Mouse (Mus musculus) kidney, embryonic 14.5 days (tissue): ENCODE measurements around the gene Gm10985. TPM values are rescaled to one million over a fixed set of nuclear protein-coding genes. Genes with fewer than 3 reads are reported as not detected.

ENCODE experiments used
- ATAC-seq: fragments of 200-750 bp; cut with Nextera tagmentation; 2 replicates; pipeline ENCODE4 v1.8.0; 2017; ENCODE audit warnings: moderate number of reproducible peaks, mild to moderate bottlenecking, moderate TSS enrichment, moderate library complexity; ENCODE audit not compliant: low FRiP score, low TSS enrichment
- H3K27ac ChIP-seq: fragments of 300-500 bp; sonication (generic); 2 replicates; pipeline ENCODE4 v1.5.1; 2014; ENCODE audit warnings: low read depth, mild to moderate bottlenecking, low read length, moderate library complexity, mixed read lengths
- H3K27me3 ChIP-seq: fragments of 300-500 bp; sonication (generic); 2 replicates; pipeline ENCODE4 v1.6.1; 2014; ENCODE audit warnings: mild to moderate bottlenecking, low read length; ENCODE audit not compliant: control insufficient read depth, insufficient read depth
- H3K36me3 ChIP-seq: fragments of 300-500 bp; sonication (generic); 2 replicates; pipeline ENCODE4 v1.6.1; 2014; ENCODE audit warnings: low read length, mixed read lengths; ENCODE audit not compliant: control insufficient read depth, insufficient read depth
- H3K4me1 ChIP-seq: fragments of 300-500 bp; sonication (generic); 2 replicates; pipeline ENCODE4 v1.6.1; 2014; ENCODE audit warnings: low read length, mixed read lengths; ENCODE audit not compliant: control insufficient read depth, insufficient read depth
- H3K4me2 ChIP-seq: fragments of 300-500 bp; sonication (generic); replicated peaks from 2 replicates; pipeline ENCODE4 v1.6.1; 2014; ENCODE audit warnings: low read depth, mild to moderate bottlenecking, low read length
- H3K4me3 ChIP-seq: fragments of 300-500 bp; sonication (generic); 2 replicates; pipeline ENCODE4 v1.5.1; 2014; ENCODE audit warnings: mild to moderate bottlenecking, low read length
- H3K9ac ChIP-seq: fragments of 300-500 bp; sonication (generic); 2 replicates; pipeline ENCODE4 v1.6.1; 2014; ENCODE audit warnings: low read depth, mild to moderate bottlenecking, low read length, moderate library complexity
- H3K9me3 ChIP-seq: fragments of 300-500 bp; sonication (generic); 2 replicates; pipeline ENCODE4 v1.6.1; 2016; ENCODE audit warnings: low read length; ENCODE audit not compliant: control insufficient read depth
- WGBS: fragments of 180-500 bp; shearing (Covaris S2); extraction: QIAGEN DNeasy Blood & Tissue Kit; methylation state at CpG from one replicate; pipeline ENCODE4 v1.1.7; 2014; 5-methylcytosine and 5-hydroxymethylcytosine counted together
- polyA plus RNA-seq: library from polyadenylated mRNA; unstranded; fragments of >200 nt; fragmentation: Nextera tagmentation; extraction: Ambion mirVana; gene quantifications from 2 replicates; pipeline ENCODE4 v1.2.1, GENCODE M21; 2014

Gene Gm10985
- not detected in 2 replicates for polyA plus RNA-seq

DNA sequence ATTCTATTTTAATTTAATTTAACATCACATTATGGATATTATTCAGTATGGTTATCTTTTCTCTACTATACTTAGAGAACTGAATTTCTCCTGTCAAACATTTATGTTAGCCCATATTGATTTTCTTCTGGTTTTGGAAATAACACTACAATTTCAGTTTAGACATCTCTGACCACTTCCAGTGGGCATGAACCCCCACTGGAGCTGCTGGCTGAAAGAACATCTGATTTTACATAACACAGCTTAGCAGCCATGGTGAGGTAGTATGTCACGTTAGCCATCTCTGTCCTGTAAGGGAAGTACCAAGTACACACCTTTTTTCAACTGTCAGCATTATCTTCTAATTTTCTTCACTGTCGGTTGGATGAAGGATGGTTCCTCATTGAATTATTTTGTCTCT, at the start of gene Gm10985:
Gene Gm10985 (plus strand): TSS at position 301 of the 400 bp plus-strand sequence.
- Histone ChIP-seq H3K9me3 (no peaks in the 10 kb centered on the region), H3K27ac (no peak within 1 kb of the TSS), H3K27me3 (no peaks in the 10 kb centered on the region), H3K4me1 (no peaks in the 10 kb centered on the region), H3K36me3 (no peaks in the 10 kb centered on the region), H3K4me2 (no peak within 1 kb of the TSS), H3K4me3 (no peak within 1 kb of the TSS), H3K9ac (no peak within 1 kb of the TSS)
- no peak for ATAC-seq
- WGBS = 87% methylated on average over 2 of the region's 2 CpGs

DNA sequence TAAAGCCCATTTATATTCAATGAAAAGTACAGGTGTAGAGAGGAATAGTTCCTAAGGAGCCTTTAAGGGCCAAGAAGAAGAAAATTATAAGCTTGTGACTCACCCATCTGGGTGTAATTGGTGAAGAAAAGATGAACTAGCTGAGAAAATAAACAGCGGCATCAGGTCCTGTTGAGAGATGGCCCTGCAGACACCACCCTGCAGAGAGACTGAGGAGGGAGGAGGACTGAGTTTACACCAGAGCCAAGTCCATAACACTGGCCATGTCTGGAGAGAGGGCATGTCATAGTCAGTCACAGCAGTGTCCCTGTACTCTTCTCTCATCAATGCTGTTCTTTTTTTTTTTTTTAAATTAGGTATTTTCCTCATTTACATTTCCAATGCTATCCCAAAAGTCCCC, 48.0 kb upstream of the Gm10985 start:
- Histone ChIP-seq H3K36me3 (no peaks in the 10 kb centered on the region), H3K4me3 (no peak overlapping the region), H3K9me3 (no peaks in the 10 kb centered on the region), H3K9ac (no peak overlapping the region), H3K4me1 (no peaks in the 10 kb centered on the region), H3K27ac (no peak overlapping the region), H3K4me2 (no peak overlapping the region), H3K27me3 (no peaks in the 10 kb centered on the region)
- no peak for ATAC-seq
- 88% methylated on average over 1 of the region's 1 CpGs for WGBS

DNA sequence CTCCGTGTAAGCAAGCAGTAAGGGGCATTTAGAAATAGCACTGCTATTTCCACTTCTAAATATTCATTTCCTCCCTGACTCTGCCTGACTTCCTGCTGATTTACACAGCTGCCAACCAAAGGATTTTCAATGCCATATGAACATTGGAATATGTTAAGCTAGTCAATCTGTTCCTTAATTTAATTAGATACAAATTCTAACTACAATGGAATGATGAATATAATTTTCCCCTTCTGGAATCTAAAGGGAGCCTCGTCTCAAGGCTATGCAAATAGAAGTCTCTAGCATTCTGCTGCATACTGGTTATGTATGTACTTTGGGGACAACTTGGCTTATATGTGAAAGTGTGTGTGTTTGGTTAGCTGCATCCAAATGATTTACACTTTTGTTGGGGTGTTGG, 45.2 kb upstream of the Gm10985 start:
- H3K9me3 ChIP-seq = no peaks in the 10 kb centered on the region
- H3K4me2 ChIP-seq = no peak overlapping the region
- H3K4me3 ChIP-seq = no peak overlapping the region
- 70% methylated on average over 2 of the region's 2 CpGs for WGBS
- H3K9ac ChIP-seq = no peak overlapping the region
- no peak overlapping the region for H3K27ac ChIP-seq
- H3K27me3 ChIP-seq = no peaks in the 10 kb centered on the region
- ATAC-seq = no peak
- no peaks in the 10 kb centered on the region for H3K4me1 ChIP-seq
- H3K36me3 ChIP-seq = no peaks in the 10 kb centered on the region

DNA sequence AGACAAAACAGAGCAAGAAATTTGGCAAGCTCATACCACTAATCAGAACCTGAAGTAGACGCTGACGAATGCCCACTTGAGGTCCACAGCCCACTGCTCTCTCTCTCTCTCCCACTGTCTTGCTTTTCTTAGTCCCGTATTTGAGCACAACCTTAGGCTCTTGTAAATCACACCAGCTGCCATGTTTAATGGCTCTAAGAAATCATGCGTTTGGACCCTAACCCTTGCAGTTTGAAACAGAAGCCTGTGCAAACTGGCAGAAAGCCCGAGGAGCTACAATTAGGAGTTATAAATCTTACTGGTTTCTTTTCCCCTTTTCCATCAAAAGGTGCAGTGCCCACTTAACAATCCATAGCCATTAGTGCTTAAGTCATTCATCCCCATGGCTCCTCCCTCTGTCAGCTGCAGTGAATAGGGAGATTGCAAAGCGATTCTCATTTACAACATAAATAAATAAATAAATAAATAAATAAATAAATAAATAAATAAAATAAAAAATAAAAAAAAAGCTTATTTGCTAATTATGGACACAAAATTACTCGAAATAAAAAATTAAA, 31.4 kb upstream of the Gm10985 start:
- H3K9me3 ChIP-seq = no peaks in the 10 kb centered on the region
- no peaks in the 10 kb centered on the region for H3K27me3 ChIP-seq
- H3K9ac ChIP-seq = no peak overlapping the region
- H3K4me2 ChIP-seq = no peak overlapping the region
- H3K27ac ChIP-seq = no peak overlapping the region
- H3K4me1 ChIP-seq = no peaks in the 10 kb centered on the region
- no peak overlapping the region for H3K4me3 ChIP-seq
- 25% methylated on average over 7 of the region's 7 CpGs for whole genome bisulfite sequencing
- peak; percentile 96 for ATAC-seq
- H3K36me3 ChIP-seq = no peaks in the 10 kb centered on the region

DNA sequence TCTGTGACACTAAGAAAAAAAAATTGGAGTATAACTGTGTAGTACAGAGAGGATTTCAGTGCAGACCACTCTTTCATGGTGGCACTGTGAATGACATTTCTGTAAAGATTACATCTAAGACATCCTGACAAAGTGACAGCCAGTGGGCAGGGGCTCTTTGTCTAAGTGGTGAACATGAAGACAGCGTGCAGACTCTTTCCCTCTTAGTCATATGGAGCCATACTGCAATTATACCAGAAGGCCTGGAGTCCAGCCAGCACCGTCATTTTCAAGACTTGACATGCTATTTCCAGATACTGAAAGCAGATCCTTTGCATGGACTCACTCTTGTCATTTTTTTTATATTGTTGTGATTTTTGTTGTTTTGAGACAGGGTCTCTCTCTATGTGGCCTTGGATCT, 10.6 kb upstream of the Gm10985 start:
- no peaks in the 10 kb centered on the region for H3K9me3 ChIP-seq
- H3K27ac ChIP-seq = no peak overlapping the region
- H3K9ac ChIP-seq = no peak overlapping the region
- no peak overlapping the region for H3K4me2 ChIP-seq
- no peaks in the 10 kb centered on the region for H3K36me3 ChIP-seq
- H3K27me3 ChIP-seq = no peaks in the 10 kb centered on the region
- no peak overlapping the region for H3K4me3 ChIP-seq
- 87% methylated on average over 2 of the region's 2 CpGs for WGBS
- no peak for ATAC-seq
- no peaks in the 10 kb centered on the region for H3K4me1 ChIP-seq

DNA sequence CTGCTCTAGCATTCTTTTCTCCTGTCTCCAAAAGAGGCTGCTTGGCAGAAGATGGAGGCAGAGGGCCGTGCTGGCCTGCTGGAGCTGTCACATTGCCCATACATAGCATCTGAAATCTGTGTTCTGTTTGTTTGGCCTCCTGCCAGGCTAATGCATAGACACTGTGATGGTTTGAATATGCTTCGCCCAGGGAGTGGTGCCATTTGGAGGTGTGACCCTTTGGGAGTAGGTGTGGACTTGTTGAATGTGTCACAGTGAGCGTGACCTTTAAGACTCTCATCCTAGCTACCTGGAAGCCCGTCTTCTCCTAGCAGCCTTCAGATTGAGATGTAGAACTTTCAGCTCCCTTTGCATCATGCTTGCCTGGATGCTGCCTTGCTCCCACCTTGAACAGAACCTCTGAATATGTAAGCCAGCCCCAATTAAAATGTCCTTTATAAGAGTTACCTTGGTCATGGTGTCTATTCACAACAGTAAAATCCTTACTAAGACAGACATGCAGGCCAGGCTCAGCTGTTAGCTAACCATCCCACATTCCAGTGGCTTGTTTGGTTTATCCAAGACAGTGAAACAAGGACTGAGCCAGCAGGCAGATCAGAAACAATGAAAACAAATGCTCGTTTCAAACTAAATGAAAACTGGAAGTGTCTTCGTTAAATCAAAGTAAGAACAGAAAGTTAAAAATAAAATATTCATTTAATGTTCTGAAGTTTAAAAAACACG, 1.5 kb downstream of the Gm10985 start:
- H3K4me1 ChIP-seq = no peaks in the 10 kb centered on the region
- 72% methylated on average over 7 of the region's 7 CpGs for WGBS
- no peak for ATAC-seq

DNA sequence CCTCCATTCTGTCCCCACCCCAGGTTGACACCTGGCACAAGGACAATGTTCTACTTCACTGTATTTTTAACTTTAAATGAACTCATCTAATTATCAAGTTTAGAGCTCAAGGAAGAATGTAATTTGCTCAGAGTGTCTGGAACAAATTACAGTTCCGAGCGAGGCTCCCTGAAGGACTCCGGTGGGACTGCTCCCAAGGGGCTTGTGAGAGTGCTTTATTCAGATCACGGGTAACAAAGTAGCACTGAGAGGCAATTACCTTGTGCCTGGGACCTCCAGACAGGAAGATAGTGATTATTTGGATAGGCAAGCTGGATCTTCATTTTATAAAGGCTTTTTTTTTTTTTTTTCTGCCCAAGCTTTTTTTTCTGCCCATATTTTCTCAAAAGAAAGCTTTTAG, 2.8 kb downstream of the Gm10985 start:
- H3K9ac ChIP-seq = no peak overlapping the region
- H3K9me3 ChIP-seq = no peaks in the 10 kb centered on the region
- no peak overlapping the region for H3K4me2 ChIP-seq
- H3K36me3 ChIP-seq = no peaks in the 10 kb centered on the region
- H3K4me1 ChIP-seq = no peaks in the 10 kb centered on the region
- H3K27me3 ChIP-seq = no peaks in the 10 kb centered on the region
- ATAC-seq = no peak
- 64% methylated on average over 4 of the region's 4 CpGs for WGBS
- no peak overlapping the region for H3K27ac ChIP-seq
- no peak overlapping the region for H3K4me3 ChIP-seq

More for the DNA sequence above, 1.5 kb downstream of the Gm10985 start:
- H3K4me3 ChIP-seq = no peak overlapping the region
- no peaks in the 10 kb centered on the region for H3K9me3 ChIP-seq
- H3K36me3 ChIP-seq = no peaks in the 10 kb centered on the region
- H3K27me3 ChIP-seq = no peaks in the 10 kb centered on the region
- no peak overlapping the region for H3K9ac ChIP-seq
- H3K4me2 ChIP-seq = no peak overlapping the region
- H3K27ac ChIP-seq = no peak overlapping the region

DNA sequence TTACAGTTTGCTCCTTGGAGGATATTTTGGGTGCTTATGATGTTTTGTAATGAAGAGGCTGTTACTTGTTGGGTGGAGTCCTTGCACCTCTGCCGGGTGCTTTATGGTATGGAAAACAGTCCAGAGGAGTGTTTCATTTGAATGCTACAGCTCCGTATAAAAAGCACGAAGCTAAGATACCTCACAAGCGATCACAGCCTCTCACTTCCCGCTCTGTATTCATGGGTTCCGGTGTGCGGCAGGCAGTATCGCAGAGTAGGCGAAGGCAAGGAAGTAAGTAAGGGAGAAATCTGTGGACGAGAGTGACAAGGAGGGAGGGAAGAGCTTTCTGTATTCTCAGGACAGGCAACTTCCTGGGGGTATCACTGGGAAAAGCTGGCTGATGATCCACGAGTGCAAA, 3.4 kb downstream of the Gm10985 start:
- ATAC-seq = no peak
- no peak overlapping the region for H3K4me3 ChIP-seq
- 77% methylated on average over 11 of the region's 11 CpGs for WGBS
- no peaks in the 10 kb centered on the region for H3K36me3 ChIP-seq
- no peak overlapping the region for H3K9ac ChIP-seq
- no peak overlapping the region for H3K4me2 ChIP-seq
- no peaks in the 10 kb centered on the region for H3K27me3 ChIP-seq
- H3K4me1 ChIP-seq = no peaks in the 10 kb centered on the region
- H3K27ac ChIP-seq = no peak overlapping the region
- no peaks in the 10 kb centered on the region for H3K9me3 ChIP-seq

DNA sequence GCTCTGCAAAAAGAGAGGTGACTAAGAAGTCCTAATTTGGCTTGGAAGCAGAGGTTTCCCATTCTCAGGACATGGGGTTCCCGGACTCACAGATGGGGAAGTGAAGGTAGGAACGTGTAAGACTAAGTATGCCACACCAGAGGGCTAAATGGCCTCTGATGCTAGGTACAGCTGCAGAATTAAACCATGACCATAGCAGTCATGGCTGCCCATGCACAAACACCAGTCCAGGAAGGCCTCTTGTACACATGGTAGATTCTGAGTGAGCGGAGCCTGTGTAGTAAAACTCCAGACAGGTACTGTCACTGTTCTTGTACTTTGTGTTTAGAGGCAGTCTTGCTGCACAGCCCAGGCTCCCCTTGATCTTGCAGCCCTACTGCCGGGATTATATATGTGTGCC, 9.4 kb downstream of the Gm10985 start:
- no peaks in the 10 kb centered on the region for H3K27me3 ChIP-seq
- WGBS = 90% methylated on average over 4 of the region's 4 CpGs
- no peak overlapping the region for H3K9ac ChIP-seq
- no peak for ATAC-seq
- H3K4me2 ChIP-seq = no peak overlapping the region
- H3K36me3 ChIP-seq = peaks cover 23% of the 10 kb centered on the region
- no peak overlapping the region for H3K4me3 ChIP-seq
- no peaks in the 10 kb centered on the region for H3K4me1 ChIP-seq
- H3K27ac ChIP-seq = no peak overlapping the region
- H3K9me3 ChIP-seq = no peaks in the 10 kb centered on the region
